Mouse (Mus musculus): ENCODE measurements around the gene Sun1. TPM values are rescaled to one million over a fixed set of nuclear protein-coding genes. Genes with fewer than 3 reads are reported as not detected.

Gene Sun1
- total RNA-seq, 2 experiments from 2014 or later = 66.0 to 77.0 TPM

DNA sequence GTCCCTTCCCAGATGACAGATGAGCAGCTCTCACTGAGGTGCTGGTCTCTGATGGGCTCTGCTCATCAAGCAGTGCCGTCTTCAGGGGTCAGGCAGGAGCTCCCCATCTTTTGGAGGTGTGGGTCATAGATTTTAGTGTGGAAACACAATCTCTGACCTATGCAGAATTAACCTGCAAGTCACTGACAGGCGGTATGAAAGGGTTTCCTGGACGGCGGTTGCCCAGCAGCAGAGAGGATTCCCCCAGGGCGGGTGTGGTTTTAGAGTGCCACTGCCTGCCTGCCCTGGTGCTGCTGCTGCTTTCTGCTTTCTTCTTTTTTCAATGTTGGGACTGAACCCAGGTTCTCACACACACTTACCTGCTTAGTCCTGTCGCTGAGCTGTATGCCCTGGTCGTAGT lies 6.1 kb downstream of the Sun1 start:
- no peak for DNase-seq (ENCODE audit: low spot score in 2 of 2)

DNA sequence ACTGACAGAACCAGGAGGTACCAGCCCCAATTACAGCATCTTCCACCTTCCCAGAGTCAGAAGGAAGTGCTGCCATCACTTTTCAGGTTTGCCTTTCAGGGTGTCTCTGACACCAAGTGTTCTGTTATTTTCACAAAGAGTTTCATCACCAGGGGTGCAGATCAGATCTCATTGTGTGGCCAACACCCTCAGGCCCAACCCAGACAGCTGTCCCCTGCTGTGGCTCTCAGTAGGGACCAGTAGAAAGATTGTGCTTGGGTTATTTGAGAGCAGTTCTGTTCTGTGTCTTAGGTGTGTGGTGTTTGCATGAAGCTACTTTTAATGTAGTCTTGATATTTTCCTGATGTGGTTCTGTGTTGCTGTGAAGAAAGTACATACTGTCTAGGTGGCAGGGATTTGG lies 7.7 kb downstream of the Sun1 start:
- no peak for DNase-seq (ENCODE audit: low spot score in 2 of 2)

DNA sequence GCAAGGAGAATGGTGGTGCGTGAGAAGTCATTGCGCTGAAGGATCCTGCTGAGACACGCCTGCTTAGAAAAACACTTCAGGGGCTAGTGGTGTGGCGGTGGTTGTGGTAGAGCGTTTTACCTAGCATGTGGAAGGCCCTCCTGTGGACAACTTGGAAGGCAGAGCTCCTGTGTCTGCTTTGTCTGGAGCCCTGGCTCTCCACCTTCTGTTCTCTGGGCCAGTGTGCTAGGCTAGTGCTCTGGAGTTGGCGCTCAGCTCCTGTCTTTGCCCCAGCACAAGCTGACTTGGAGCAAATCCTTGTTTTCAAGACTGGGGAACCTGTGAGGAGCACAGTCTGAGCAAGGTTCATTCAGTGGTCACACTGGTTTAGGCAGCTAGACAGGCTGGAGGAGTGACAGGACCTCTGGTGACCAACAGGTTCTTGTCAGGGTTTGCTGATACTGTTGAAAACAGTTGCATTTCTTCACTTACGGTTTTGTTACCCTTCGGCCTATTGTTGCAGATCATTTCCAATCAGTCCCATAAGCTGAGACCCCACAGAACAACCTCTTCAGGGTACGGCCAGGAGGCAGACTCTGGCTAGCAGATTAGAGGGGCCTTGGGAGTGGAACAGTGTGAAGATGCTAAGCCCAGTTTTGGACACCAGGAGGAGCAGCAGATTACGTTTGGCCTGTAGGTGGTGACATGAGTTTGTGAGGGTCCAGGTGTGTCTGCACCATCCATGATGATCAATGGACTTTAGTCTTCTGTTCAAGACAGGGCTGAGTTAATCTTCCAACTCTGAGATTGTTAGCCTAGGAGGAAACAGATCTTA lies 8.6 kb downstream of the Sun1 start:
- no peak for DNase-seq (ENCODE audit: low spot score in 2 of 2)

DNA sequence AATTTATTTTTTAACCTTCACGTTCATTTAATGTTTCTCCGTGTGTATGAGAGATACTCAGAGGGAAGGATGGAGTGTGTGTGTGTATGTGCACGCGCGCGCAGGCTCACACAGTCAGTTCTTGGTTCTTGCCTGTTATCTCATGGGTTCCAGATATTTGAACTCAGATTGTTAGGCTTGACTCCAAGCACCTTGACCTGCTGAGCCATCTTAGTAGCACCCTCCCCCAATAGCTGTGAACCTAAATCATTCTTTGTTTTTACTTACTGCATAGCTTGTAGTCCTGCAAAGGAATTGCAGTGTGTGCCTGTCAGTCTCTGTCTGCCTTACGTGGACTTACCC lies 9.2 kb downstream of the Sun1 start:
- DNase-seq (ENCODE audit: low spot score in 2 of 2) = no peak

DNA sequence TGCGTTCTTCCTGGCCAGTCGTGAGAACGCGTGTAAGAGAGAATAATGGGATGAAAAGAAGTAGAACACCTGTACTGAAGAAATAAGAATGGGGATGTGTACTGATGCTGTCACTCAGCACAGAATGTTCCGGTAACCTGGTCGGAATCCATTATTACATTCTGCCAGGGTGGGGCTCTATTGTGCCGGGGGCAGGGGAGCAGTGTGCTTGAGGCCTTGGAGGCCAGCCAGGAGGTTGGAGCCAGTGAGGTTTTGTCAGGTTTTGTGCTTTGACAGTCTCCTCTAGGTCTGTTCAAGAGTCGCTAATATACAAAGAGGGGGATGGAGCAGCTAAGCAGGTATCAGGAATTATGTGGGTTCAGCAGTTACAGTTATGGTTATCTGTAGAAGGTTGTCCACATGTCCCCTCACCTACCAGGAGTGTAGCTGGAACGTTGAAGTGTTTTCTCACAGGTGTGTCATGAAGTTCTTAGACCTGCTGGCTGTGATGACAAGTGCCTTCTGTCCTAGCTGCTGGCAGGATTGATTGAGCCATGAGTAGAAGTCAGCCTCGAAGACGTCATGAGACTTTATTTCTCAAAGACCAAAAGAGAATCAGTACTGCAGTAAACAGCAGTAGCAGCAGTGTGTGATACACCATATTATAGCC lies 11.4 kb downstream of the Sun1 start:
- no peak for DNase-seq (ENCODE audit: low spot score in 2 of 2)

DNA sequence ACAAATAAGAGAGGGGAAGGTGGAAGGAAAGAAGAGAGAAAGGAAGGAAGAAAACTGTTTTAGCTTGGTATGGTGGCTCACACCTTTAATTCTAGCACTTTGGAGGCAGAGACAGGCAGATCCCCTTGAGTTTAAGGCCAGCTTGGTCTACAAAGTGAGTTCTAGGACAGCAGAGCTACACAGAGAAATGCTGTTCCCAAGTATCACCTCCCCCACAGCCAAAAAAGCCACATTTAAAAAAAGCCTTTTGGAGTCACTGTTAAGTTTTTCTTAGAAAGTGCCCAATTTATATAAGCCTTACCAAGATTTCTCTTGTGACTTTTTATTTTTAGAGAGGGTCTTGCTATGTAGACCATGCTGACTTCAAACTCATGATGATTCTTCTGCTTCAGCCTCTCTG lies 13.9 kb downstream of the Sun1 start:
- DNase-seq (ENCODE audit: low spot score in 2 of 2) = no peak

DNA sequence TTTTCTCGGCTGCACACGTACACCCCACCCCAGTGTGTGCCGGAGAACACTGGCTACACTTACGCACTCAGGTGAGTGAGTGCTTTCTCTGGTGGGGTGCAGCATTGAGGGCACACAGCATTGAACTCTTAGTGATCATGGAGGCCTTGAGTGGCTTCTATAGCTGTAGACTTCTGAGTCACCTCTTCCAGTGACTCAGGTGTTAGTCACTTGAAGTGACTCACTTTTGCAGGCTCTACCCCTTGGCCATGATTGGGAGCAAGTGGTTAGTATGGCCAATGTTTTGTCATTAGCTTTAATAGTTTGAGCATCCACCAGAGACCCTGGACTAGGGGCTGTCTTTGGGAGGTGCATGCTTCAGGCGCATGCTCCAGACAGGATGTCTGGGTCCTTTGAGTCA lies 14.7 kb downstream of the Sun1 start:
- no peak for DNase-seq (ENCODE audit: low spot score in 2 of 2)

DNA sequence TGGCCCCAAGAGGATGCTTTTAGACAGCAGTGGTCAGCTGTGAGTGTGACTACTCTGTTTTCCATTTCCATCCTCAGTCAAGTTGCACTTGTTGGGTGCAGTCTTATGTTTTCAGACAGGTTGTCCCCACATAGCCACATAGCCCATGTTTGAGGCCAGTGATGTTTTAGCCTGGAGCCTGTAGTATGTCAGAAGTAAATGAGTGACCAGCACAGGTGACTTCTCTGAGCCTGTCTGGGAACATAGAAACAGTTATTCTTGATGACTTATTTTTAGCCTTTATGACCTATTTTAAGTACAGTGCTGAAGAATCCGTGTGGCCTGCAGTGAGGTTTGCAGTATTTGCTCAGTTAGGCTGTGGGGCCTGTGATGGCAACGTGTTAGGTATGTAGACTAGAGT lies 15.7 kb downstream of the Sun1 start:
- DNase-seq (ENCODE audit: low spot score in 2 of 2) = no peak

DNA sequence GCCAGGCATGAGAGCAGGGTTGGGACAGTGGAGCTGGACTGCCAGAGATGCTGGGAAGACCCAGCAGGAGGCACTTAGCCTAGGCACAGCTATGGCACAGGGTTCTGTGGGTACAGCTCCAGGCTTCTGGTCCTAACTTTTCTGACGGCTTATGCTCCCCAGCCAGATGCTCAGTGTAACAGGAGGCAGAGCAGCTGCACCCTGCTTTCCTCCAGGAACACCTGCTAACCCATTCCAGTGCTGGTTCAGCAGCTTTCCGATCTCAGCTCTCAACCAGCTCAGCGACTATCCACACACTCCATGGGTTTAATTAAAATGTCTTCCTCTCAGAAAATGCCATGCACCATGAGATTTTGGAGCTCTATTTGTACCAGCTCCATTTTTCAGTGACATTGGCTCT lies 16.3 kb downstream of the Sun1 start:
- no peak for DNase-seq (ENCODE audit: low spot score in 2 of 2)

DNA sequence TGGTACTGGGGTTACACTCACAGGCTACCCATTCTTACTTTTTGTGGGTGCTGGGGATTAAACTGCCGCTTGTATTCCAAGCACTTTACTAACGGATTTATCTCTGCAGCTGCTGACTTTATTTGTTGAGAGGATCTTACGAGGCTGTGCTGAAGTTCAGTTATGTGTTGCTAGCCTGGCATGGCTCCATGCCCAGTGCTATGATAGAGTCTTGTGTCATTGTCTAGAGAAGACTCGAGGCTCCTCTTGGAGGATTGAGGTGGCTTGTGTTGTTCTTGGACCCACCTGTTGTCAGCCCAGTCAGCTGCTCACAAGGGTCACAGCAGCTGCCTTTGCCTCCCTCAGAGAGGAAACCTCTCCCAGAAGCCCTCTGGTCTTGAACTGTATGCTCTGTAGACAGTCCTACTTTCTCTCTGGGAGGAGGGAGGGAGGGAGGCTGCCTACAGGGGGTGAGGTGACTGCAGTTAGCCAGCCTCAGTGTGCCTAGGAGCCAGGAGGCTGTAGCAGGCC lies 19.6 kb downstream of the Sun1 start:
- no peak for DNase-seq (ENCODE audit: low spot score in 2 of 2)

DNA sequence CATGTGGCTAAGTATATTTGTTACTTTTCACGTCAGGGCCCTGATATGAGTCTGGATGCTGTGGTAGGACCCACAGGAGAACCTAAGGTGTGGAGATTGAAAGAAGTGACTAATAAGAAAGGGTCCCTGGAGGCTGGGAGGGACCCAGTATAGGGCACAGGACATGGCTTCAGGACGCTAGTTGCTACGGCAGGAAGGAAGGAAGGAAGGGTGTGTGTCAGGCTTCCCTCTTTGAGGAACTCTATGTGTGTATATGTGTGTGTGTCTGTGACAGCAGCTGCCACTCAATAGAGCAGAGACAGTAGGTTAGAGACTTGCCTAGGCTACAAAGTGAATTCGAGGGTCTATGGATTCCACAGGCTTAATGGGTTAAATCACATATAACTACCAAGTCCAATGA lies 20.2 kb downstream of the Sun1 start:
- no peak for DNase-seq (ENCODE audit: low spot score in 2 of 2)

DNA sequence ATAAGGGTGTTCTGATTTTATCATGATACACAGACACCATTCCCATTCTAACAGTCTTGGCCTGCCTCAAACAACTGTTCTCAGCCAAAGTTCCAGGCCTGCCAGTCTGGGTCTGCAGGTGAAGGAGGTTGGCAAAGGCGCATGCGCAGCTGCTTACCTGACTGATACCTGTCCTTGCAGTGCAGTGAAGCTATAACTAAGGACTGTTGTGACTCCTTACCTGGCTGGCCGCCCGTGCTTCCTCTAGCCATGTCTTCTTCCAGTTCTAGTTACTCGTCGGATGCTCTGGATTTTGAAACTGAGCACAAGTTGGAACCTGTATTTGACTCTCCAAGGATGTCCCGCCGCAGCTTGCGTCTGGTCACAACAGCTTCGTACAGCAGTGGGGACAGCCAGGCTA lies 22.9 kb downstream of the Sun1 start:
- no peak for DNase-seq (ENCODE audit: low spot score in 2 of 2)

DNA sequence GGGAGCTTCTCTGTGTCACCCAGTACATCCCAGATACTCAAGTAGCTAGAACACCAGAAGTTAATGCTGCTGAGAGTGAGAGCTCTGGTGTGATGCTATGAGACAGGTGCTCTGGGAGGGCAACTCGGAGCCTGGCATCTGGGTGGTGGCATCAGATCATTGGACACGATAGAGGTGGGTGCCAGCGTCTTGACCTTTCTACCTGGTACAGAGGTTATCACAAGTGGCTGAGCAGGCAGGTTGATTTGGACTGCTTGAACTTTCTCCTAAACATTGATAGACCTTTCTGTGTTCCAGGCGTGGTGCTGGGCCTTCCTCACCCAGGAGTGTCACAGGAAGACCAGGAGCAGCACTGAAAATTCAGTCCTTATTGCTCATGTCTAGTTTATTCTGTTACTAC lies 26.8 kb downstream of the Sun1 start:
- no peak for DNase-seq (ENCODE audit: low spot score in 2 of 2)

DNA sequence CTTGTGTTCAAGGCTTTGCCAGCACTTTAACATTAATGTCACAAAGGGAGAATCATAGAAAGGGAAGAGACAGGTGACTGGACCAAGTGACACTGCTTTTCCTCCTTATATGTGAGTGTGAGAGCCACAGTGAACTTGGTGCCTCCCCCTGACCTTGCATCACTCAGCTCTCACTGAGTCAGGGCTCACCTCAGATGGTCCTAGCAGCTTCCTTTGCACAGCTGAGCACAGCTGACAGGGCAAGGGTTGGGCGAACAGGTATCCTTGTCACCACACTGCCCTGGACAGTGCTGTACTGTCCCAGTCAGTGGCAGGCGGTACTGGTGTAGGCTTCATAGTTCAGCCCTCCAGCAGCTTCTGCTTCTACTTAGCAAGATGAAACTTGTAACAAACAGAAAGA lies 27.2 kb downstream of the Sun1 start:
- DNase-seq (ENCODE audit: low spot score in 2 of 2) = no peak

DNA sequence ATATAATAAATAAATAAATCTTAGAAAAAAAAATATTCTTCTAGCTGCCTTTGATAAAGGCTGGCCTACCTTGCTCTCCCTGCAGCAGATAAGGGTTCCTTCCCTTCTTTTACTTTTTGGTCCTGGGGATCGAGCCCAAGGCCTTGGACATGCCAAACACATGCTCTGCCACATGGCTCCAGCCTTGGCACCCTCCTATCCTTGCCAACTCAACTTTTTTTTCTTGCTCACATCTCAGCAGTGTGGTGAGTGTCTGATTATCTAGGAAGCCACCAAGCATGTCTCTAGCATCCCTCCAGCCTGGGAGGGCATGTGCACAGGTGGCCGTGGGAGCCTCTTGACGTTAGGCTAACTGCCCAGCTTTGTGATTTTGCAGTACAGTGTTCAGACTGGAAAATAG lies 27.9 kb downstream of the Sun1 start:
- DNase-seq (ENCODE audit: low spot score in 2 of 2) = no peak

DNA sequence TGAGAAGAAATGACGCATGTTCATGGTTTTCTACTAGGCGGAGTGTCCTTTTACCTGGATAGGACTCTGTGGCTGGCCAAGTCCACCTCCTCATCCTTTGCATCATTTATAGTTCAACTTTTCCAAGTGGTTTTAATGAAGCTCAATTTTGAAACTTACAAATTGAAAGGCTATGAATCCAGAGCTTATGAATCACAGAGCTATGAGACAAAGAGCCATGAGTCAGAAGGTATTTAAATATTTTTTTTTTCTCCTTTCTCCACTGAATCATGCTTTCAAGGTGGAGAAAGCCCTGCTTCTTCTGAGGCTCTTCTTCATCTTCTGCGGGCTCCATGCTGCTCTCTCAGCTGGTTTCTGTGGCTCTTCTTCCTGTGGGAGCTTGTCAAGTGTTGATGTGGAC lies 29.3 kb downstream of the Sun1 start:
- DNase-seq (ENCODE audit: low spot score in 2 of 2) = no peak

DNA sequence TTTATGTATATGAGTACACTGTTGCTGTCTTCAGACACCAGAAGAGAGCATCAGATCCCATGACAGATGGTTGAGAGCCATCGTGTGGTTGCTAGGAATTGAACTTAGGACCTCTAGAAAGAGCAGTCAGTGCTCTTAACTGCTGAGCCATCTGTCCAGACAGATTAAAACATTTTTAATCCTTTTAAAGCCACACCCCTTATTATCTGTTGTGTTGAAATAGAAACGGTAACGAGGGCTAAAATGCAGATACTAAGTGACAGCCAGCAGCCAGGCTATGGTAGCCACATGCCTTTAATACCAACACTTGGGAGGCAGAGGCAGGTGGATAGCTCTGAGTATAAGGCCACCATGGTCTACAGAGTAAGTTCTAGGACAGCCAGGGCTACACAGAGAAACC lies 31.6 kb downstream of the Sun1 start:
- DNase-seq (ENCODE audit: low spot score in 2 of 2) = no peak

DNA sequence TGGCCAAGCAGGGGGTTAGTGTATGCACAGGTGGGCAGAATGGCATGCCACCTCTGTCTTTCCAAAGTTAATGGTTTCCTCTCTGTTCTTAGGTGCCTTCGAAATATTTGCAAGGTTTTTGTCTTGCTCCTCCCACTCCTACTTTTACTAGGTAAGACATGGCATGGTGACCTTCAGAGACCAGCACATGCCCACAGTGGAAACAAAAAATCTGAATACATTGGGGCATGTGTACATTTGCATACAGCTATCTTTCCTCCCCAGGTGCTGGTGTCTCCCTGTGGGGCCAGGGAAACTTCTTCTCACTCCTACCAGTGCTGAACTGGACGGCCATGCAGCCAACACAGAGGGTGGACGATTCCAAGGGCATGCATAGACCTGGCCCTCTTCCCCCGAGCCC lies 34.0 kb downstream of the Sun1 start:
- no peak for DNase-seq (ENCODE audit: low spot score in 2 of 2)

DNA sequence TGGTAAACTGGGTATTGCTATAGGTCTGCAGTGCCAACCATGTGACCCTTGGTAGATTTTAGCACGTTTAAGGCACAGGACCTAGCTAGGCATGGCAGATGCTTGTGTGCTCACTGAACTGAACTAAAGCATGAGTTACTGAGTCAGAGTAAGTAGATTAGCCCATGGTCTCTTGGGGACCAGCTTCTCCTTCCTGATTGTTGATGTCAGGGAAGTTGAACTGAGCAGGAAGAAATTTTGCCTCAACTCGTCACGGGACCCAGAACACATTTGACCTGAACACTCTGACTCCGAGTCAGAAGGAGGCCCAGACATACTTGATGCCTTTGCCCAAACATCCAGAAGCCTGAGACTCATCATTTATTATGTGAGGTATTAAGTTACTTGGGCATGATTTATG lies 37.0 kb downstream of the Sun1 start:
- no peak for DNase-seq (ENCODE audit: low spot score in 2 of 2)

DNA sequence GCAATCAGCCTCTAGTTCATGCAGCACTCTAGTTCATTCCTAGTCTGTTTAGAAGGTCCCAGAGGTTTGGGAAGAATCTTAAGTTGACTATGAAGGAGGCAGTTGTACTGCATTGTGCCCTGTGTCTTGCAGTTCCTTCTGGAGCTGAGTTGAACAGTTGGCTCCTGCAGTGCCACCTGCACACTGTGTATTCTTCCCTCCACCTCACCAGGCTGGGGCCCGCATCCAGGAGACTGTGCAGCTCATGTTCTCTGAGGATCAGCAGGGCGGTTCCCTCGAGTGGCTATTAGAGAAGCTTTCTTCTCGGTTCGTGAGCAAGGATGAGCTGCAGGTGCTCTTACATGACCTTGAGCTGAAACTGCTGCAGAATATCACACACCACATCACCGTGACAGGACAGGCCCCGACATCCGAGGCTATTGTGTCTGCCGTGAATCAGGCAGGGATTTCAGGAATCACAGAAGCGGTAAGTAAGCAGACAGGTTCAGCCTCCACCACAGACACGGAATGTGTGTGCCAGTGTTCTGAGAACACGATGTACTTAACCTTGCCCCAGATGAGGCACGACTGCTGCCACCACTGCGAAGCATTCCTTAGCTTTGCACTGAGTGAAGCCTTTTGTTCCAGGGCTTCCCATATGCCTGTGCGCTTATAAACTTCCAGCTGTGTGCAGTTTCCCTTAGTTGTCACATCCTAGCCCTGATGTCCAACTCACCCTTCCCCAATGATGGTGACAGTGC lies 40.8 kb downstream of the Sun1 start:
- DNase-seq (ENCODE audit: low spot score in 2 of 2) = no peak

DNA sequence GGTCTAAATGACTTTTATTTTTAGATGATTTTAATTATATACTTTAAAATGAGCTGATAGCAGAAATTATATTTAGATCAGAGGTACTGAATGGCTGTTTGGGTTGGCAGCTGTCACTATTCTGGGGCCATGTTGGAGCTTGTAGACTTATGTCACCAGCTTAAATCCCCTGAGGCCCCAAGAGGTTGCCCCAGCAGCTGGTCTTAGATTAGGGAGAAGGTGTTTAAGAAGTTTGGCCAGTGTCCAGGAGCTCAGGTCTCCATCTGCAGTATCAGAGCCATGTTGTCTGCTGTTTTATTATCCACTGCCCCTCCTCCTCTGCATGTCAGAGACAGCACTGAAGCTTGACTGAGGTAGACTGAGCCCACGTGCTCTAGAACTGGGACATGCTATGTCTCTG lies 42.9 kb downstream of the Sun1 start:
- no peak for DNase-seq (ENCODE audit: low spot score in 2 of 2)

DNA sequence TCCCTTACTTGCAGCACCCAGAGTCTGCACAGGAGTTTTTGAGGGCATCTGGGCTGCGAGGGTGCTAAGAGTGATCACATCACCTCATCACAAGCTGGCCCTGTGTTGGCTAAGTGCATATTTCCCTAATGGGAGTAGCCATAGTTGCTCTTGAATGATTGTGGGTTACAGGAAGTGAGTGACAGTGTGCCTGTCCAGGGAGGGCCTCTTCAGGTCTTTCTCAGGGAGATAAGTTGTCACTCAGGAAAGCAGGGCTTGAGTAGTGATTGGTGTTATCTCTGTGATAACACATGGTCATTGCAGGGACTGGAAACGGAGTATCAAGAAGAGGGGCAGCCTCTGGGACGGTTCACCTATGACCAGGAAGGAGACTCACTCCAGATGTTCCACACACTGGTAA lies 47.3 kb downstream of the Sun1 start:
- no peak for DNase-seq (ENCODE audit: low spot score in 2 of 2)
